Mouse (Mus musculus) adrenal gland, postnatal 10 days (tissue): ENCODE data around the gene Sbk3. TPM values are rescaled to one million over a fixed set of nuclear protein-coding genes. Genes with fewer than 3 reads are reported as not detected.
"Not testable (repeated sequence)": the region's sequence is repeated elsewhere in the genome, so short reads cannot be mapped to it uniquely, and the experiment has no call there.

Experiments
- DNase-seq: peaks from one replicate; pipeline ENCODE4 v3.0.0; 2021; ENCODE audit warnings: mixed read lengths
- long read RNA-seq, 2 experiments: library from polyadenylated mRNA; stranded (forward); transcript quantifications; one replicate each; pipeline ENCODE4 v2.0.0; 2021
- total RNA-seq, 2 experiments: library from RNA; stranded (reverse); gene quantifications; 2 replicates each; pipeline ENCODE4 v1.2.3; 2021

Gene Sbk3
- under 1 TPM; 0.24 to 0.30 TPM for total RNA-seq
- long read RNA-seq, experiment 1: 0 reads
- long read RNA-seq, experiment 2: 0 reads

DNA sequence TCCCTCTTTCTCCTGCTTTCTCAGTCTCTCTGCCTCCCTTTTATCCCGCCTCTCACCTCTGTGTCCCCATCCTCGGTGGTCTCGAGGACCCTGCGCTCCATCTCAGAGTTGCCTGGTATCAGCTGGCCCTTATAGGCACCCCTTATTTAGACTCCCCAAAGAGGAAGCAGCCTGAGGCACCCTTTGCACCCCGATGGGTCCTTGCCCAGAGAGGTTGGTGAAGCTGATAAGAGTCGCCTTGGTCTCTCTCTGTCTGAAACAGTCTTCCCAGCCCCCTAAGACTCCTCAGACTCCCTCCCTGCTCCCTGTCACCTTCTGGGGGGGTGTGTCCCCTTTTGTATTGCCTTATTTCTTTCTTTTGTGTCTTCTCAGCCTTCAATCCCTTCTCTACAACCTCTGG, at the start of gene Sbk3:
TSS of gene Sbk3 (minus strand) at position 101 of the 400 bp plus-strand sequence.
- DNase-seq: no peak

DNA sequence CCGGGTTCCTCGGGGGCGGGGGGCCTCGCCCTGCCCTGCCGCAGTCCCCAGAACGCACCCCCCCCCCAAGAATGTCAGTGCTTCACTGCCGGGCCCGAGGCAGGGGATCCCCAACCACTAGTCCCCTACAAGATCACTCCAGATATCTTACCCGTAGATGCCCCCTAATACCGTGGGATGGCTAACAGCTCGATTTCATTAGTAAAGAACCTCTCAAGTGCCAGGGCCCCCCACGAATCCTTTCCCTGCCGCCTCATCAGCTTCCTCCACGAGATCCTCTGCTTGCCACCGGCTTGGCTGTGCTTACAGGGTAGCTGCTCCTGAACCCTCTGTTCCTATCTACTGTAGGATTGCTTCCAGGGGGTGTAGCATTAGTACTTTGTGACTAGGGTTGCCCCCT, 49.7 kb upstream of the Sbk3 start:
- no peak for DNase-seq

DNA sequence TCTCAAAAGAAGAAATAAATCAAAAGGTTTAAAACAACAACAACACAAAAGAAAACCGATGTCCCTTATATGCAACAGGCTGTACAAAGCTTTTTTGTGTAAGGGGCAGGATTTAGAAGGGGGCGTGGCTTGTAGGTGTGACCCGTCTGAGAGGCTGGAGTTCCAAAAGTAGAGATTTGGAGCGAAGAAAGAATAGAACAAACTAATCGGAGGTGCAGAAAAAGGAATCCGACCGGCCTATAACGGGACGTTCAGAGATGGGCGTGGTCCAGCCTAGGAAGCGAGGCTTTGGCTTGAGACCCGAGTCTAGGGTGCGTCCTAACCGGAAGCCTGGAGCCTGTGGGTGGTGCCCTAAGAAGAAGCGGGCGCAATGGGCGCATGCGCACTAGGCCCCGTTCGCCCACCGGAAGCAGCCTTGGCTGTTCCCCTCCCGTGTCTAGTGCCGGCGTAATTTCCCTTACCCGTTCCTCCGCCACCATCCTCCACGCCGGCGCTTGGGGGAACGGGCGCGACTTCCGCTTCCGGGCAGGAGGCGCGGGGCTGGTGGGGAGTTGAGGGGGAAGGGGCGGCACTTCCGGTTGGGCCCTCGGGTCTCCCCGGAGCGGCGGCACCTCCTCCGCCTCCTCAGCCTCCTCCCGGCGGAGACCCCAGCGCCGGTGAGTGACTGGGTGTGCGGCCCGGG, 49.2 kb upstream of the Sbk3 start, which contains the start of the genes Zfp865 and Ccdc106:
TSS of gene Zfp865 (plus strand) at position 377 of the 682 bp plus-strand sequence.
TSS of gene Ccdc106 (plus strand) at position 554 of the 682 bp plus-strand sequence.
- DNase-seq: peak; percentile 99

DNA sequence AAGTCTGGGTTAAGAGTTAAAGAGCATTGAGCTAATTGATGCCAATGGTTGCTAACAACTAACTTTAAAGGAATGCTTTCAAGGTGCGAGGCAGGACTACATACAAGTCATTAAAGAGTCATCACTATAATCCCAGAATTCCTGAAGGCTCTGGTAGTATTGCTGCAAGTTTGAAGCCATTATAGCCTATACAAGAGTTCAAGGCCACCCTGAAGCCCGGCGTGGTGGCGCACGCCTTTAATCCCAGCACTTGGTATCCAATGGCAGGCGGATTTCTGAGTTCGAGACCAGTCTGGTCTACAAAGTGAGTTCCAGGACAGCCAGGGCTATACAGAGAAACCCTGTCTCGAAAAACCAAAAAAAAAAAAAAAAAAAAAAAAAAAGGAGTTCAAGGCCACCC, 48.6 kb upstream of the Sbk3 start:
- DNase-seq: peak; percentile 35

DNA sequence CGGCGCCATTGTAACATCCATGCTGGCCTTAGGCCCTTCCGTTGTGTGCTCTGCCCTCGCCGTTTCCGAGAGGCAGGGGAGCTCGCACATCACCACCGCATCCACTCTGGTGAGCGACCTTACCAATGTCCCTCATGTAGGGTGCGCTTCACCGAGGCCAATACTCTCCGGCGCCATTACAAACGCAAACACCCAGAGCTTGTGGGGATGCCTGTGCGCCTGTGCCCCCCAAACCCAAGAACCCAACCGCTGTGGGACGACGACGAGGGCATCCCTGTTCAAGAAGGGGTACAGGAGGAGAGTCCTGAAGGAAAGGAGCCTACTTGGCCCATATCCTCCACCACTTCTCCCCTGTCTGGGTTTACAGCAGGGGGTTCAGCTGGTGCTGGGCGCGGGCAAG, 47.0 kb upstream of the Sbk3 start:
- no peak for DNase-seq

DNA sequence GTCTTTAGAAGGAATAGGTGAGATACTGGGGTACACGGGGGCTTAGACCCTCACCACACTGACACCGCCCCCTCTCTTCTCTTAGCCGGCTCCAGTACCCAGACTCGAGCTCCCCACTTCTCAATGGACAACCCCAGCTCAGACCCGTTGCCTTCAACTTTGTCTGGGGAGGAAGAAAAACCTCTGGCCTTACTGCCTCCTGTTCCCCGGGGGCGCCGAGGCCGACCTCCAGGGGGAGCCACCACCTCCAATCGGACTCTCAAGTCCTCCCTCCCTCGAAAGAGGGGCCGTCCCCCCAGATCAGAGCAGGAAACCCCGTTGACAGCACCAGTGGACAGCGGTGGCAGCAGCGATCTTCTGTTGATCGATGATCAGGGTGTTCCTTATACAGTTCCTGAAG, 46.4 kb upstream of the Sbk3 start:
- DNase-seq: no peak

DNA sequence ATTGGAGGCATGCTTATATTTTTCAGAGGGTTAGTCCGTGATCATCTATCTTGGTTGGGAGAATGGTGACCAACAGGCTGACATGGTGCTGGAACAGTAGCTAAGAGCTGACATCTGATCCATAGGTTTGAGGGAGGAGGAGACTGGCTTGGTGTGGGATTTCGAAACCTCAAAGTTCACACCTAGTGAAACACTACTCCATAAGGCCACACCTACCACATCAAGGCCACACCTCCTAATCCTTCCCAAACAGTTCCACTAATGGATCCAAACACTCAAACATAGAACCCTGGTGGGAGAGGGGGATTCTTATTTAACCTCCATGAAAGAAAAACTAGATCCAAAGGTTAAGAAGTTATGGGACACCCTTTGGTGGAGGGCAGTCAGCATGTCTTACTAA, 46.0 kb upstream of the Sbk3 start:
- no peak for DNase-seq

DNA sequence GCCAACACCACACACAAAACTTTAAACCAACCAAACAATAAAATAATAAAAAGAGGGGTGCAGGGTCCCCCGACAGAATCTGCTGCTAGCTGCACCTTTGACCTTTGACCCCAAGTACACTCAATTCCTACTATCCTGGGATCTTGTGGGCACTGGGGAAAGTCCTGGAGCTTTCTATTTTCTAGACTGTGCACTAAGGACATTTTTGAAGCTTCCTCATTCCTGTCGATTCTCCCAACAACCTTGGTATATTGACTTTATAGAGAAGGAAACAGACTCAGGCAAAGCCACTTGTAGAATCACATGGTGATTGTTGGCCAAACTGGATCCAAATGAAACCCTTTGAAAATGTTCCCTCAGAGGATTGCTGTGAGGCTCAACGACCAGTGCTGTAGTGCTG, 45.1 kb upstream of the Sbk3 start:
- no peak for DNase-seq

DNA sequence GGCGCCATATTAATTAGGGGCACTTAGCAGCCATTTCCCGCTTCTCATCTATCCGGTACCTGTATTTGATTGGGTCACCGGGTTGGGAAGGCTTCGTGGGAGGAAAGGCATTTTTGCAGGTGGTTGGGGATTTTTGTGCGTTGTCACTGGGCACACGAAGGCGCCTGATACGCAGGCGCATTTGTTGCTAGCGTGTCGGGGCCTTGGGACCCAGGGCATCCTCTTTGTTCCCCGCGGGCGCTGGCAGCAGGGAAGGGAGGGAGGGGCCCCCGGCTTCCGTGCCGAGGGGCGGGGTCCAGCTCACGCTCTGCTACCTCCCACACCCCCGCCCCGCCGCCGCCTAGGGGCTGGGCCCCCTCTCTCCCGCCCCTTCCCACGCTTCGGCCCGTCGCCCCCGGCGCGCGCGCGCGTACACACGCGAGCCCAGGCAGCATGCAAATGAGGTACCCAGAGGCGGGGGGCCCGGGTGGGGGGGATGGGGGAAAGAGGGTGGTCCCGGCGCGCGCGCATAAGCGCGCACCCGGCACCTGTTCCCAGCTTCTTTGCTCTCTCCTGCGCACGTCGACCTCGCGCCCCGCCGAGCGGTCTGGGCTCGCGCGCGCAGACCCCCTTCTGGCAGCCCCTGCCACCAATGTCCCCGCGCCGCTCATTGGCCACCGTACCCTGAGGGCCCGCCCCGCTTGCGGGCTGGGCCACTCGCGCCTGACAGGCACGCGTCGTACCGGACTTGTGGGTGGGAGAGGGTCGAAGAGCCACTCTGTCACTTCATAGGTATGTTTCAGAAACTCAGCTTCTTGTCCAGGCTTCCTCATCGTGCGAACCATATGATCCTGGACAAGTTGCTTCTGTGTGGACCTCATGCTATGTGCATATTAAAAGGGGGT, 44.4 kb upstream of the Sbk3 start, which contains the start of gene Gm44973:
TSS of gene Gm44973 (plus strand) at position 379 of the 884 bp plus-strand sequence.
- DNase-seq: peak; percentile 98

DNA sequence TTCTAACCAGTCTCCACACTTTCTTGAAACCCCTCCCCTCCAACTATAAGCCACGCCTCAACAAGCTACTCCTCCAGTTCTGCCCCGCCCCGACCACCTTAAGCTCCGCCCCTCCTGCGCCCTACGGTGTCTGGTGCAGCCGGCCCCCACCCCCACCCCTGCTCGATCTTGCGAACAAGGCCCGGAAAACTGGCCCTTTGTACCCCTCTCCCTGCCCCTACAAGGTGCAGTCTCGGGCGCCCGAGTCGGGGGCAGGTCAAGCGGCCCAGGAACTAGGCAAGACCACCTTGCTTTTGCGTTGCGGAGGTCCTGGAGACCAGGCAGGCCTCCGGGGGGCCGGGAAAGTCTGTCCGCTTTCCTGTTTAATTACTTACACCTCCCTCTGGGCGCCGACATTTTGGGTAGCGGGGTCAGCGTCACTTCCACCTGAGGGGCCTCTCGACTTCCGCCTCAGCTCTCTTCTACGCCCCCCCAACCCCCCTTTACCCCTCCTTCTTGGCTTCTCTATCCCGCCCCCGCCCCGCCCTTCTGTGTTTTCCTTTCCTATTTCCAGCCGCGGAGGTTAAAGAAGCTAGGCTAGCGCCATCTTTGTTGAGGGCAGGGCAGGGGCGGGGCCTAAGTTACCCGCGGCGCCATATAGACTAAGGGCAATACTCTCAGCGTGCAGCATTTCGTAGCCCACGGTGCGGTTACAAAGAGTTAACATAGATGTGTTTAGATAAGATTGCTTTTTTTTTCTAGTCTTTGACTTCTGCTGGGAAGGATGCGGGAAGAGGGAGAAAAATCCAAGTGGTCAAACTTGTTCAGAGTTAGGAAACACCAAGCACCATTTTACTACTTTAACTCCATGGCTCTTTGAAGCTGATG, 43.5 kb upstream of the Sbk3 start, which contains the start of the genes Zfp524 and Fiz1:
TSS of gene Zfp524 (plus strand) at position 165 of the 867 bp plus-strand sequence.
TSS of gene Fiz1 (minus strand) at position 447 of the 867 bp plus-strand sequence.
- peak; percentile 98 for DNase-seq

DNA sequence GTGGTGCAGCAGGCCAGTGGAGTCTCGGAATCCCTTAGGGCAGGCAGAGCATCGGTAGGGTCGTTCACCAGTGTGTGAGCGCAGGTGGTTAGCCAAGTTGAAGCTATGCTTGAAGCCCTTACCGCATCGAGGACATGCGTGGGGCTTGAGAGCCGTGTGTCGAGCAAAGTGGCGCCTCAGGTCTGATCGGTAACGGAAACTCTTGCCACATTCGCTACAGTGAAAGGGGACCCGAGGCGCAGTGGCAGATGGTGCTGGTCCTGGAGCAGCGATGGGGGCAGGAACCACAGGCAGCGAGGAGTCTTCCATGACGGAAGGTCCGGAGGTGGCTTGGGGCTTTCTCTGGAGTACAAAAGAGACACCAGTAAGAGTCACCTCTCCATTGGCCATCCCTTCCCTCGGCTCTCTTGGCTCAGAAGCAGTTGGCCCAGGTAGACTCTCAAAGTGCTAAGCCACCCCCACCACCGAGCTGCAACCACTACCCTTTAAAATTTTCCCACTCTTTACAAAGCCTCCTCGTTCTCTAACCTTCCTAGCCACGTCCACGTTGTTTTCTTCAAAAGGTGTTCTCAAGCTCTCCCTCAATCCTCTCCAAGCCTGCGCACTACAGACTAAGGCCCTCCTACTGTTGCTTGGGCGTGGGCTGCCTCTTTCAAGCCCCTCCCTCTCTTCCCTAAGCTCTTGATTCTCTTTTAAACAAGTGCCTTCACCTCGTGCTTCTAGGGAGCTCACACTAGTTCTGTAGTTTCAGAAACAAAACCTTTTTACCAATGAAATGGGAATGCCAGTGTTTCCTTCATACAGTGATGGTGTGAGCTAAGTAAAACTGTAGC, 41.9 kb upstream of the Sbk3 start:
- DNase-seq: no peak

DNA sequence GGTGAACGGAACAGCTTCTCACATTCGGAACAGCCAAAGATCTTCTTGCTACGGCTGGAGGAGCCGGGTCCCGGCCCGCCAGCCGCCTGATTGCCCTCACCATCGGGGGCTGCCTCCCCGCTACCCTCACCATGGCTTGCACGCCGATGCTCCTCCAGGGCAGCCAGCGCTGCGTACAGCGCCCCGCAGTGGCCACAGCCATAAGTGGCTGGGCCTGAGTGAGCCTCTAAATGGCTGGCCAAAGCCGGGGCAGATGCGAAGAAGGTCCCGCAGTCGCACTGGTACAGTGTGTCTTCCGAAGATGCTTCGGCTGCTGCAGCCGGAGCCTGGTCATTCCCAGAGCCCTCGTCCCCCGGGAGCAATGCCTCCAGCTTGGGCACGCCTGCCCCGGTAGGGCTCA, 37.3 kb upstream of the Sbk3 start:
- DNase-seq: no peak

DNA sequence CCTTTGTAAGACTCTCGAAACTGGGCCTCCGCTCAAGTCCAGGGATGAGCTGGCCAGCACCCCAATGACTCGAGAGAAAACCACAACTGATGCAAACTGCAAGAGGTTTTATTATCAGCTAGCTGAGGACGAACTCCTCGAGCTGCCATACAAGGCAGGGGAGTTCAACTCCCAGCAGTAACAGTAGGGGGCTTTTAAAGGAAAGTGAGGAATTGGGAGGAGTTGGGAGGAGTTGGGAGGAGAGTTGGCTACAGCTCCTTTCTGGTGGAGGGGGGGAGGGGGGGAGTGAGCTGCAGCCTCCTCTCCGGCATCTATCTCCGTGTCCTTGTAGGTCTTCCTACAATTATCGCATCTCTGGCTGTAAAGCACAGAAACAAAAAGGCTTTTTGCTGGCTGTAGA, 31.9 kb upstream of the Sbk3 start:
- not testable (repeated sequence) for DNase-seq

DNA sequence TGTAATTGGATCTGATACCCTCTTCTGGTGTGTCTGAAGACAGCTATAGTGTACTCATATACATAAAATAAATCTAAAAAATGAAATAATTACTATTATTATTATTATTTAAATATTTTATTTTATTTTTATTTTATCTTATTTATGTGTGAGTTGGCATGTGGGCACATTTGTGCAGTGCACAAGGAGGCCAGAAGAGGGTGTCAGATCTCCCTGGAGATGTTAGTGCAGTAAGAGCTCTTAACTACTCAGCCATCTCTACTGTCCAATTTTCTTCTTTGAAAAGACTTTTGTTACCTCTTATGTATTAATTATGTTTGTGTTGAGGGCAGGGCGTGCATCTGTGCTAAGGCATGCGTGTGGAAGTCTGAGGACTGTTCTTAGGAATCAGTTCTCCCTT, 28.9 kb upstream of the Sbk3 start:
- peak; percentile 39 for DNase-seq

DNA sequence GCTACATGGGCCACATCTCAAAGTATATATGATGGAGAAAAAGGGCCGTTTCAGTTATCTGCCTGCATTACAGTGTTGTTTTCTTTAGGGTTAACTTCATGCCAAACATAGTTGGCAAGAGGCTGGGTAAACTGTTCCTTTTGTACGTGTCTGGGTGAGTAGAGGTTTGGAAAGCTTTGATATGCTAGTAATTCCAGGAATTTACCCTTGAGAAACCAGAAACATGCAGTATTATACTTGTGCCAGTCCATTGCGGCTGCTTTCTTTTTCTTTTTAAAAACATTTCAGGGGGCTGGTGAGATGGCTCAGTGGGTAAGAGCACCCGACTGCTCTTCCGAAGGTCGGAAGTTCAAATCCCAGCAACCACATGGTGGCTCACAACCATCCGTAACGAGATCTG, 26.0 kb upstream of the Sbk3 start:
- no peak for DNase-seq

DNA sequence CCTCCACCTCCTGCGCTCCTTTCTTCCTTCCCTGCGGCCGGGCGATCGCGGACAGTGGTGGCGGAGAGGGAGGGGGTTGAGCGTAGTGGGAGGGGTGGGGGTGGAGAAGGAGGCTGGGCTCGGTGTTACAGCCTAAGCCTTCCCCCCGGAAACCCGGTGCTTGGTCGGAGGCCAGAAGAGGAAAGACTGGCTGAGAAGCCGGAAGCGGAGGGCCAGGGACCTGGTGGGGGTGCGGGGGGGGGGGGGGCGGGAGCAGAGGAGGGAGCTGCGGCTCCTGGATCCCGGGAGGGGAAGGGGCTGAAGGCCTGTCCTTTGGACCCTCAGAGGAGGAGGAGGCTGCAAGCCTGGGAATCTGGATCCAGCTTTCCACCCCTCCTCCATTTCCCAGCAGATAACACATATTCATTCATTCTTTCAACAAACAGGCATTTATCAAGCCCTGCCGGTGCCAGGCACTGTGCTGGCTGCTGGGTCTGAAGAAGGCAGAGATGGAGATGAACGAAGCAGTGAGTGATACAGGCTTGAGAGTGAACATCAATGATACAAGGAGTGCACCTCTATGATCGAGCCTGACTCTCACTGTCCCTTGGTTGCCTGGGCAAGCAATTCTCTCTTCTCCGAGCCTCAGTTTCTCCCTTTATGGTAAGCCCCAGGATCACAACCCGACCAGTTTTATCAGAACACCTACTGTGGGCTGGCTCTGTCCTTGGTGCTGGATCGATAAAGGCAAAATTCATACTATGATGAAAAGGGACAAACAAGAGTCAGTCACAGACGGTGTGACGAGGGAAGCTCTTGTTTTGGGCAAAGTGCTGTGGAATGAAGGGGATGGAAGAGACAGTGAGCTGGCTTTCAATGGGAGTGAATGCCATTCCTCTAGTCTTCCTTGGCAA, 25.3 kb upstream of the Sbk3 start, which contains the start of gene Zfp579:
TSS of gene Zfp579 (minus strand) at position 156 of the 893 bp plus-strand sequence.
- DNase-seq: peak; percentile 97

DNA sequence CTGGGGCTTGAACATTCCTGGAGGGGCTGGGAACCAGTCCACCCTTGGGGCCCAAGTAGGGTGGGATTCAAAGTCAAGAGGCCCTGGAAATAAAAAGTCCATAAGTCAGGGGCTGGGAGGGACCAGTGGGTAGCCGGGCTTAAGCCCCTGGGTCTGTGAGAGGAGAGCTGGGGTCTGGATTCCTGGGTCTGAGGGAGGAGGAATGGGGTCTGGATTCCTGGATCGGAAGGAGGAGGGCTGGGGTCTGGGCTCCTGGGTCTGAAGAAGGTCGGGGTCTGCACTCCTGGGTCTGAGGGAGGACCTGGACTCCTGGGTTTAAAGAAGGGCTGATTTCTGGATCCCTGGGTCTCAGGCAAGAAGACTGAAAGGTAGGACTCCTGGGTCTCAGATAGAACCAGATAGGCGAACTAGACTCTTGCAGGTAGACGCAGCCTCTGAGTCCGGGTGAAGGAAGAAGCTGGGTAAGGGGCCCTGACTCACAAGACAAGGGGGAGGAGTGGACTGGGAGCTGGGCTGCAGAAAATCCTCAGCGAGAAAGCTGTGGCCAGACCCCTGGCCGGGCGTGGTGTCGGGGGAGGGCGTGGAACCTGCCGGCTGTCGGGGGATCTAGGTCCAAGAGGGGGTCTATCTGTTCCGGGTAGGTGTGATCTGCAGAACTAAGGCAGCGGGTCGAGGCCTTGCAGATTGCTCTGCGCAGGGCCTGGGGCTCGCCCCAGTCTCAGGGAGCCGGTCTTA, 24.5 kb upstream of the Sbk3 start:
- DNase-seq: no peak

DNA sequence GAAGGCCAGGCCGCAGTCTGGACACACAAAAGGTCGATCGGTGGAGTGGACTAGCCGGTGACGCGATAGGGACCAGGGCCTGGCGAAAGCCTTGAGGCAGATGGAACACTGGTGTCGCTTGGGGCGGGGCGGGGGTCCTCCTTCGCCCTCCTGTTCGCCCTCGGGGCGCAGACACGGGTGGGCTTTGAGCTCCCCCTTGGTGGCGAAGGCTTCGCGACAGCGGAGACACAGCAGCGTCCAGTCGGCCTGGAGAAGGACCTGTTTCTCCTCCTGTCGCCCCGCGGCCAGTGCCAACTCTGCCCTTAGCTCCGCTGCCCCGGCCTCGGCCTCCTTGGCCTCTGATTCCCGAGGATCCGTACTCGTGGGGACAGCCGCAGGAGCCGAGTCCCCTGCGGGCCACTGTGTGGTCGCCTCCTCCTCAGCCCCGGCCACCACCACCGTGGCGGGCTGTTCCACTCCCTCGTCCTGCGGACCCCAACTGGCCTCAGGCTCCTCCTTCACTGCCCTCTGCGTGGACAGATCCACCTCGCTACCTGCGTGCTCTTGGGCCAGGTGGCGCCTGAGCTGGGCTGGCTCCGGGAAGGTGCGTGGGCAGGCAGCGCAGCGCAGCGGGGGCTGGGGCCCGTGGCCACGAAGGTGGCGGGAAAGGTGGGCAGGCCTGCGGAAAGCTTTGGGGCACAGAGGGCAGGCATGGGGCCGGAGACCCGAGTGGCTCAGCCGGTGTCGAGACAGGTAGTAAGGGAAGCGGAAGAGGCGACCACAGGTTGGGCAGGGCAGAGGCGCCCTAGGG, 23.2 kb upstream of the Sbk3 start:
- DNase-seq: no peak
